Mouse (Mus musculus): ENCODE results near the gene Mettl24.

Gene Mettl24

GRCm38 (mm10) chr10:40684326-40684725 is 1.2 kb downstream of the Mettl24 start:
- no peak for DNase-seq (ENCODE audit: low read depth in 2 of 2, low spot score in 2 of 2)

DNA sequence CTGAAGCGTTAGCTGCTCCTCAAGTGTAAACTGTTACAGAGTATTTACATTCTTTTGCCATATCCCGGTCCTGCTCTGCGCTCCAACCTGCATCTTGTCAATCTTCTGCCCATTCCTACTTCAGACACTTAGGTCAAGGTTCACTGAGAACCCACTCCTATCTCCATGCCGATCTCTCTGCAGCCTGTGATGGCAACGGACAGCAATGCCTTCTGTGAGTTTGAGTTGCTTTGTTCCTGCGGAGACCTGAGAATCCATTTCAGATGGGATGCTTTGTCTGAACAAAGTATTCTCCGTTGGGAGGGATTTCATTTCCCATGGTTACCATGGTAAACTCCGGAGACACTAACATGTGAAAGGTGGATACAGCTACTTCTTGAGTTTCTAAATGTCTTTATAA is 2.6 kb downstream of the Mettl24 start:
- no peak for DNase-seq (ENCODE audit: low read depth in 2 of 2, low spot score in 2 of 2)

DNA sequence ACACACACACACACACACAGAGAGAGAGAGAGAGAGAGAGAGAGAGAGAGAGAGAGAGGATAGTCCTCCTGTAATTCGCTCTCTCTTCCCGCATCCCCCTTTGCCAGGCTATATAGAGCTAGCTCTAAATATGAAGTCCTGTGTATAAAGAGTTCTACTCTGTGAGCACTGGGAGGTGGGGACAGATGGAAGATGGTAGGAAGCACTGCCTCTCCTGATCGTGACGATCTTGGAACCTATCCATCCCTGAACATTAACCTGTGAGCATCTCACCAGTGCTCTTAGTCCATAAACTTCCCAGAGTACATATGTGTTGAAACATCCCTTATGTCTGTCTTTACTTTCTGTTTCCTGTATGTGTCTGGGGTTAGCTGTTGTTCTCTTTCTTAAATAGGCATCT is 3.9 kb downstream of the Mettl24 start:
- no peak for DNase-seq (ENCODE audit: low read depth in 2 of 2, low spot score in 2 of 2)

DNA sequence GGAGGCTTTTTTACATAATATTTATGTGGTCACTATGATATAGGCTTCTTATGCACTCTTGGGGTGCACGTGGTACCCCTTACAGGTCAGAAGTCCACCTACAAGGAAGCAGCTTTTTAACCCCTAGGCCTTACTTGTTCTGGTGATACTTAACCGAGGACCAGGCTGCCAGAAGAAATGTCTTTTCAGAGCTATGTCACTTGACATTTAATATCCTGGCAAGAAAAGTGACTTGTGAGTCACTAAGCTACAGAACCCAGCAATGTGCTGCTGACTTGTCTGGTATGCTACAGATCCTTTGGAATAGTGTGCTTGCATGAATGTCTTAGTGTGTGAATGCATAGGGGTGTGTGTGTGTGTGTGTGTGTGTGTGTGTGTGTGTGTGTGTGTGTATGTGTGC is 4.3 kb downstream of the Mettl24 start:
- no peak for DNase-seq (ENCODE audit: low read depth in 2 of 2, low spot score in 2 of 2)

GRCm38 (mm10) chr10:40688266-40688665 is 5.2 kb downstream of the Mettl24 start:
- DNase-seq (ENCODE audit: low read depth in 2 of 2, low spot score in 2 of 2), result no peak

GRCm38 (mm10) chr10:40688873-40689272 is 5.8 kb downstream of the Mettl24 start:
- DNase-seq (ENCODE audit: low read depth in 2 of 2, low spot score in 2 of 2), result no peak

- DNase-seq (ENCODE audit: low read depth in 2 of 2, low spot score in 2 of 2), result no peak
Observed at GRCm38 (mm10) chr10:40698652-40699051, 15.6 kb downstream of the Mettl24 start.

GRCm38 (mm10) chr10:40711127-40711526 is 28.0 kb downstream of the Mettl24 start:
- DNase-seq (ENCODE audit: low read depth in 2 of 2, low spot score in 2 of 2), result no peak

- no peak for DNase-seq (ENCODE audit: low read depth in 2 of 2, low spot score in 2 of 2)
Observed at GRCm38 (mm10) chr10:40713018-40713608, 30.0 kb downstream of the Mettl24 start.

GRCm38 (mm10) chr10:40713829-40714228 is 30.7 kb downstream of the Mettl24 start:
- DNase-seq (ENCODE audit: low read depth in 2 of 2, low spot score in 2 of 2), result no peak

GRCm38 (mm10) chr10:40715151-40715550 is 32.1 kb downstream of the Mettl24 start:
- no peak for DNase-seq (ENCODE audit: low read depth in 2 of 2, low spot score in 2 of 2)

DNA sequence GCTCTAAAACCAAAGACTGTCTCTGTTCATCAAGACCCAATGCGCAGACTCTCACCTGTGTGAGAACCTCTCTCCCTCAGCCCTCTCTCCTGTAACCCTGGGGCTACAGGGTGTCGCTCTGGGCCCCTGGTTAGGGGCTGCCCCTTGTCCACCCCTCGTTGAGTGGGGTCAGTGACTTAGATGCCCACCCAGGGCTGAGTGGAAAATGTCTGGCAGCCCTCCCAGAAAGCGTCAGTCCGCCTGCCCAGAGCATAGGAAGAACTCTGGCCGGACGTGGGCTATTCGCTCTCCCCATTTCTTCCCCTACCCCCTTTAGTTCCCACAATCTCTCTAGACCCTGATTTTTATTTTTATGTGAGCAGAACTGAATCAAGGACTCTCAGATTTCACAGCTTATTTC is 33.2 kb downstream of the Mettl24 start:
- no peak for DNase-seq (ENCODE audit: low read depth in 2 of 2, low spot score in 2 of 2)

GRCm38 (mm10) chr10:40716713-40717112 is 33.6 kb downstream of the Mettl24 start:
- no peak for DNase-seq (ENCODE audit: low read depth in 2 of 2, low spot score in 2 of 2)

GRCm38 (mm10) chr10:40718362-40718761 is 35.3 kb downstream of the Mettl24 start:
- no peak for DNase-seq (ENCODE audit: low read depth in 2 of 2, low spot score in 2 of 2)

DNA sequence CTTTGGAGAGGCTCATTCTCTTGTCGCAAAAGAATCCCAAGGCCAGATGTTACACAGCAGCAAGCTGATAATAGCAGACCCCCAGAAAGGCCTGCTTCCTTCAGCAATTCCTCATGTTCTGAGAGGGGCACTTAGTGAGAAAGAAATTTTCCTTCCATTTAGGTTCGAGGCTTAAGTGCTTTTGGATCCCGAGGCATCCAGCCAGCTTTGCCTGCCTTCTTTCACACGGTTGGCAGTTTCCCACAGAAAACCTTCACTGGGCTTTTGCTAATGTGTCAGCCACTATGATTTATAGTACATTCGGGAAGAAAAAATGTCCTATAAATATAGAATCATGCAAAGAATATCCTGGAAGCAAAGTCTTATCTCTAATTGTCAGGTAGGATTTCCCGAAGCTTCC is 36.0 kb downstream of the Mettl24 start:
- DNase-seq (ENCODE audit: low read depth in 2 of 2, low spot score in 2 of 2), result no peak

GRCm38 (mm10) chr10:40720883-40721282 is 37.8 kb downstream of the Mettl24 start:
- DNase-seq (ENCODE audit: low read depth in 2 of 2, low spot score in 2 of 2), result no peak

- no peak for DNase-seq (ENCODE audit: low read depth in 2 of 2, low spot score in 2 of 2)
Observed at GRCm38 (mm10) chr10:40724342-40724741, 41.3 kb downstream of the Mettl24 start.

DNA sequence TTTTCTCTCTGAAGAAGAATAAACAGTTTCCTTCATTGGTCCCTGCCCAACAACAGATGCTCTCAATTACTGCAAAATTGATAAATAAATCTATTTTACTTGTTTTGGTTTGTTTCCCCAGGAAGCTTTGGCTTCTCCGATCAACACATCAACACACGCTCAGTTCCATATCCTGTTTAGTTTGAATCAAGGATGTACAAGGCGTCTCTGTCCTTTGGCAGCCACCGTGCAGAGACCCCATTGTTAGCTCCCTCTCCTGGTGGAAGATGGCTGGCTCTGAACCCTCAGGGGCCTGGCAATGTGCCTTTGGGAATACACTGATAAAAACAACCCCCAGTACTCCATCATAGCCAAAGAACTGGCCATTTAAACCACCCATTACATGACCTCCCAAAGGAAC is 42.0 kb downstream of the Mettl24 start:
- no peak for DNase-seq (ENCODE audit: low read depth in 2 of 2, low spot score in 2 of 2)

GRCm38 (mm10) chr10:40725471-40725870 is 42.4 kb downstream of the Mettl24 start:
- no peak for DNase-seq (ENCODE audit: low read depth in 2 of 2, low spot score in 2 of 2)

GRCm38 (mm10) chr10:40726288-40726902 is 43.3 kb downstream of the Mettl24 start:
- DNase-seq (ENCODE audit: low read depth in 2 of 2, low spot score in 2 of 2), result no peak

GRCm38 (mm10) chr10:40726989-40727388 is 43.9 kb downstream of the Mettl24 start:
- DNase-seq (ENCODE audit: low read depth in 2 of 2, low spot score in 2 of 2), result no peak

GRCm38 (mm10) chr10:40730200-40730599 is 47.1 kb downstream of the Mettl24 start:
- no peak for DNase-seq (ENCODE audit: low read depth in 2 of 2, low spot score in 2 of 2)

DNA sequence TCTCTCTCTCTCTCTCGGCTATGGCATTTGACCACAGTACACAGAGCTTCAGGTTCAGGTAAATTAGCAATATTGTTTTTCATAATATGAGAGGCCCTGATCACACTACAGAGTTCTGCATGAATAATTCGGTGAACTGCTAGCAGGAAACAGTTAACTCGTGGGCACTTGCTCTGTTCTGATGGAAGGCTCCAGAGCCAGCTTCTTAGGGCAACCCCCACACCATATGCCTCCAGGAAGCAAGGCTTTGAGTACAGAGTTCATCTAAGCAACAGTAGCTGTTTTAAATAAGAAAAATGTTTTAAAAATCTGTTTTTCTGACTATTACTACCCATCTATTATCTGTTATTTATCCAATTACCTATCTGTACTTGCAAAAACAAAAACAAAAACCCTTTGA is 50.2 kb downstream of the Mettl24 start:
- DNase-seq (ENCODE audit: low read depth in 2 of 2, low spot score in 2 of 2), result no peak

All from CD8-positive naive resting alpha-beta T cell, adult 2 months (primary cell).